Mouse (Mus musculus) kidney, postnatal 10 days (tissue): ENCODE measurements around the gene Spin4.
A peak's percentile ranks its signal among the peaks of the same experiment; 100 is the strongest.

Source experiments
- DNase-seq: peaks from one replicate; pipeline ENCODE4 v3.0.0; 2021; ENCODE audit warnings: mixed read lengths

Gene Spin4

DNA sequence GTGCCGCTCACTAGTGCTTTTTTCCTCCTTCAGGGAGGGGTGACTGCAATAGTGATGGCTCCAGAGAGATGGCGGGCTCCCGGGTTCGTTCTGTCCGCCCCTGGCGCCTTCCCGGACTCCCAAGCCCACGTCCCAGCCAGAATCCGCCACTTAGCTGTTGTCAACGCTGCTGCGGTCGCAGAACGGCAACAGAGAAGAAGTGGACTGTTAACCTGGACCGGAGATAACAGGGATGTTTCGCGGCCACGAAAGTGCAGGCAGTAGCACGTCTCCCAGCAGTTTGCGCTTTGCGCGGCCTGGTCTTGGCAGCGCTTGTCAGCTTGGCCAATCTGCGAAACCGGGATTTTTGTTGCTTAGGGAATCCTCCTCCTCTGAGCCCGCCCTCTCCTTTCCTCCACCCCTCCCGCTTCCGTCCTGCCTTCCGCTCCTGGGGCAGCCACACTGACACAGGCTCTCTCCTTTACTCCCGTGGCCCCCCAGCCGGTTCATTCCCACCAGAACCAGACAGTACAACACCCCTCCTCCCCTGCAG is at the start of gene Spin4:
Gene Spin4, minus strand, starts transcription at position 322 of the 532 bp plus-strand sequence.
- peak; percentile 84 for DNase-seq

DNA sequence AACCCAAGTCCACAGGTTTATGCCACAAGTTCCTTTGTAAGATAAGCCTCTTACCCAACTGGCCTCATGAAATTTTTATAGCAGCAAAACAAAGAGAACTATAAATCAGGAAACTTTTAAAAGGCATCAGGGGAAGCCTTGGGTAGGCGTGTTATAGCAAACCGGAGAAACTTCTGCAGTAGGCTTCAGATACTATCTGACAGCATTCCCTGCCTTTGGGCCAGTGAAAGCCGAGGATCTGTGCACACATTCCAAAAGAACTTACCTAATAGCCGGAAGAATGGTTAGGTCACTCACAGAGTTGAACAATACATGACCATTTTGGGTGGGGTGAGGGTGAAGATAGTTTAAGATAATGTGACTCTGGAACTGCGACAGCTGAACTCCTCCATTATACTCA is 1.4 kb upstream of the Spin4 start:
- no peak for DNase-seq

DNA sequence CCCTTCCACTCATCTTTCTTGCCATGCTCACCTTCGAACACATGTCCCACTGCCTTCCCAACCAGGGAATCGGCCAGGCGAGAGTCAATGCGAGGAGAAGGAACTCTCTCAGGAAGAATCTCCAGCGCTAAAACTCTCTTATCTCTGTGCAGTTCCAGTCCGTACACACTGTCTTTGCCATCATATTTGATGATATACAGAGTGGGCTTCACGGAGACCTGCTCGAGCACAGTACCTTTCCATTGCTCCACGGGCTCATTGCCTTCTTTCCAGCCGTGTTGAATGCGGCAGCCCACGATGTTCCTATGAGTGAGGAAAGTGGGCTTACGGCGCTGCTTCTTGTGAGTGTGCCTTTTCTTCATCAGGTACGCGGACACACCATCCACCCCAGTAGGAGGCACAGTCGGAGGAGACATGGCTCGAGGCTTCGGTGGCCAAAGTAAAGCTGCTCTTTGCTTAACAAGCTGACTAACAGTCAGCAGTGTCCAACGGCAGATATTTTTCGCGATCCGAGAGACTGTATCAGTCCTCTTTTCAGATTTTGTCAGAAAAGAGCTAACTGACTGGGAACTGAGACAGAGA is 612 bp downstream of the Spin4 start:
- DNase-seq: peak; percentile 23

DNA sequence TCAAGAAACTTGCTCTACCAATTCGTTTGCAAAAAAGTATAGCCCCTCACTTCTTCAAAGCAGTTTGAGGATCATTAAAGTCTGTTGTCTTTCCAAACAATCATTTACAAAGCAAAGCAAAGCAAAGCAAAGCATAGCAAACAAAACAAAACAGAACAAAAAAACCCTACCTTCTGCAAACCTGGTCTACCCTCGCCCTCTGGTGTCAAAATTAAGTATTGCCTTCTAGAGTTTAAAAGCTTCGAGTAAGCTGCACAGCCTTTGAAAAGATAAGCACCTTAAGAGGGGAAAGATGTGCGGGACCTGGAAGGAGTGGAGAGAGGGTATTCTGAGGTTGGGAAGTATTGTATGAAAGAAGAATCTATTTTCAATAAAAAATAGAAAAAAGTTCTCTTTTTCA is 14.4 kb downstream of the Spin4 start:
- peak; percentile 6 for DNase-seq

DNA sequence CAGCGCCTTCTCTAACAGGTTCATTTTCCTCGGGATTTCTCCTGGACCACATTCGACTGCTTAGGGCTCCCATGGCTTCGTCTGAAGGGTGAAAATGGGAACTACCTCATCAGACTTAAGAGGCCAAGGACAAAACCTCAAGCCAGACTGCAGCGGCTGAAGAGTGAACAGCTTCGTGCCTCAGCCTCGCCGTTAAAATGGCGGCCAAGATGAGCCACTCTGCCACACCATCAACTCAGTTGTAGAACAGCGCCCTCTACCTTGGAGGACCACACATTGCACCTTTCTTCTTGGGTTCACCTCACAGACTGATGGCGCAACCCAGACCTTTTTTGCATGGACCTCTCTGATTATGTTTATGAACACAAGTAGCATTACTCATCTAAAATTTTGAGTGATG is 27.6 kb downstream of the Spin4 start:
- DNase-seq: no peak

DNA sequence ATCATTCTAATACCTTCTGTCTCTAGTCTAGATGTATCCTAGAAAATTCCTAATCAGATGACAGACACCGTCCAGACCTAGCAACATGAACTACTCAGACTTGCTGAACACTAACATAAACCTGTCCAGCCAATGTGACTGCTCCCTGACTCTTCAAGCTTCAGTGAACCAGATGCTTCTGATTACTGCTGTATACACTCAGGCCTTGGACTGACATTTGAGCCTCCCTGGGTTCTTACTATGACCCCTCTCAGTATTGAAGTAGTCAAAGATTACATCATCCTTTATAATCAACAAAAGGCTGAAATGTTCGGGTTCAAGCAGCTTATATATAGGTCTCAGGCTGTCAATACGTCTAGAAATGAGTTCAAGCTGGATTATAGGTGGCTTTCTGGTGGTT is 32.4 kb downstream of the Spin4 start:
- DNase-seq: no peak

DNA sequence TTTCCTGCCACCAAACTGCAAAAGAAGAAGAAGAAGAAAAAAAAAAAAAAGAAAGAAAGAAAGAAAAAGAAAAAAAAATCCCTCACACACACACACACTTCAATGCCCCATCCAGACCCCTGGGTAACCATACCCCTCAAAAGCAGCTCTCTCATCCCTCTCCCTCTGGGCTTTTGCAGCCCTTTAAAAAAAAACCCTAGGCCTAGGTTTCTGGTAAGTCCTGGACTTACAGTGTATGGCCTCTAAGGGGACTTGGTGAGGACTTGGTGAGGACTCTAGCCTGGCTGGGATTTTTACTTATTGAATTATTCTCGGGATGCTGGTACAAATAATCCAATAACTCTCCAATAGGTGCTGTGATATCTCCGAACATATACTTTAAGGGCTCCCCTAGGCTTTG is 35.6 kb downstream of the Spin4 start:
- no peak for DNase-seq

DNA sequence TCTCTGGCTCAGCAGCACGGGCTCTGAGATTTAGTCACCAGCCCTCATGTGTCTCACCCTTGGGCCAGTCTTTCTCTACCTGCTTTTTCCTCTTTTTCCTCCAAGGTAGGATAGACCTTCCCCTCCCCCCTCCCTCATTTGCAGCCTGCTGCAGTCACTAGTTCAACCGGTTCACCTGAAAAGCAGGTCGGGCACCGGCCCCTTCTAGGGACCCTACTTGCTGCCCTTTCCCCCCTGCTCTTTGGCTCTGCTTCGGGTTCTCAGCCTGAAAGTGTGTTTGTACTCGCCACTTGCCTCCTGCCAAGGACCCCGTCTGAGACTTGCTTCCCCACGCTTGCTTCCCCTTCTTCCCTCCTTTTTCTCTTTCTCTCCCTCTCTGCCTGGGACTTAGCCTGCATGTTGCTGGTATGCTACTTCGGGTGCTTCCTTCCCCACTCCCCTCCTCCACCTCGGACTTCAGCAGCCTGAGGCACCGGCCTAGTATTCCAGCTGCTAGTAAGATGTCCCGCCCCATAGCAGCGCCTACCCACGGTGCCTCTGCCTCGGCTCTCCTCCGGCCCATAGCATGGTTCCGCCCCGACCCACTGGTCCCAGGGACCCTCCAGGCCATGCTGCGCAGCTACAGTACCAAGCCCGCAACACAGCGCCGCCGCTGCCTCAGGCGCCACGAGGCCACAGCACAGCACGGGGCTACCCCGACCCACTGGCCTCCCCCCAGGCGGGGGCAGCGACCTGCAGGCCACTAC is 36.2 kb downstream of the Spin4 start:
- peak; percentile 54 for DNase-seq
